Mouse (Mus musculus) brain, embryonic 18.5 days (tissue): ENCODE results near the gene Capzb.

Source experiments
- DNase-seq: peaks from one replicate; pipeline ENCODE4 v3.0.0-alpha.2; 2012; ENCODE audit warnings: low read depth, low spot score

Capzb gene

DNA sequence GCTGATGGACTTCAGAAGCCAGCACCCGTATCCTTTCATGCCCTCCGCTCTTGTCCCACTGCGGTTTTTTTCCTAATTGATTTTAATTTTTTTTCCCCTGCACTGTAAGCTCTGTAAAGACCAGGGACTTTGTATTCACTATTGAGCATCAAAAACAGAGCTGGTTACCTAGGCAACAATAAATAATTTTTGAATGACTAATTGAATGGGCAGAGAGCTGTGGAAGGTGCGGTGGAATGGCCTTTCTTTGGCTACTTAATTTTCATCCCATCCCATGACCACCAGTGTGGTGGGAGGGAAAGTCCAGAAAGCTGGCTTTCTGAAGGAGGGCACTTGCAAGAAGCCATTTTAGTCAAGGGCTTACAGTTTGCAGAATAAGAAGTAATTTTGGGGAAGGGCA is 41.6 kb downstream of the Capzb start:
- no peak for DNase-seq

DNA sequence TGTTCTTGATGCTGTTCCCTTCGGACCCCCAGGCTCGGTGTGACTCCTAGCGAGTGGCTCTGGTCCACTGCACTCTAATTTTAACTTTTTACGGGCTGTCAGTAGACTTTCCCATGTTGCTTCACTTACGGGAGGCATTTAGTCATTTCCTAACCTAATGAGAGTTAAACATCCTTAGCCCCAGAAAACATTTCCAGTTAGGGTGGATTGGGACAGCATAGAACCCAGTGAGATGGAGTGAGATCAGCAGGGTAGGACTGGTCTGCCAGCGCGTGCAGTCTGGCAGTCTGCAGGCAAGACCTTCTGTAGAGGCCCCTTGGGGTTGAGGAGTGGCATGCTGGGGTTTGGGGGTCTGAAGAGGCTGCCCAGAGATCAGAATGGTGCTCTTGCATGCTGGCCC is 42.9 kb downstream of the Capzb start:
- no peak for DNase-seq

DNA sequence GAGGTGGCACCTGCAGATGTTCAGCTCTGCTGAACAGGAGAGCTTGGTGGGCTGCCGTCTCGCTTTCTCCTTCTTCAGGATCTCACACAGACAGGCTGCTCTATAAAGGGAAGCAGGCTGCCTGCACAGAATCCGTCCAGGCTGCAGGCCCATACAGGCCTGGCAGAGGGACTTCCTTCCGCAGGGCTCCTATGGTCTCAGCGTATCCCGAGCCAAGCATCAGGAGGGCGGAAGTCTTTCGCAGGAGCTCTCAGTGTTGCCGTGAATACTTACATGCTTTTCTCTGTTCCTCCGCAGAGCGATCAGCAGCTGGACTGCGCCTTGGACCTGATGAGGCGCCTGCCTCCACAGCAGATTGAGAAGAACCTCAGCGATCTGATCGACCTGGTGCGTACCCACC is 45.9 kb downstream of the Capzb start:
- no peak for DNase-seq

DNA sequence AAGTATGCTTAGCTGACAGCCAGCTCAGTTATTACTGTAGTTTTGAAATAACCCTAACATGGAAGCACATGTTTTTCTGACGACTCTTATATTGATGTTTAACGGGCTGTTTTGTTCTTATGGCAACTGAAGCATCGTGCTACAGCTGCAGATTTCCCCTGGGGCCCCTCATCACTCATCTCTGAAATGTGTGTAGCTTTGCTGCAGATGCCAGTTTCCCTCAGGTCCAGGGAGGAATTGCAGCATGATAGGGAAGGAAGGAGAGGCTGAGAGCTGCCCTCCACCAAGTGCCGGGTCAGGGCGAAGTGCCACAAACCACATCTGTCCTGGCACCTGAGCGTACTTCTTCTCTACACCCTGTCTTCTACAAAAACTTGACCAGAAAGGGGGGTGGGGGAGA is 47.6 kb downstream of the Capzb start:
- no peak for DNase-seq

- DNase-seq = no peak
Observed at GRCm38 (mm10) chr4:139241678-139242606, 49.2 kb downstream of the Capzb start.

DNA sequence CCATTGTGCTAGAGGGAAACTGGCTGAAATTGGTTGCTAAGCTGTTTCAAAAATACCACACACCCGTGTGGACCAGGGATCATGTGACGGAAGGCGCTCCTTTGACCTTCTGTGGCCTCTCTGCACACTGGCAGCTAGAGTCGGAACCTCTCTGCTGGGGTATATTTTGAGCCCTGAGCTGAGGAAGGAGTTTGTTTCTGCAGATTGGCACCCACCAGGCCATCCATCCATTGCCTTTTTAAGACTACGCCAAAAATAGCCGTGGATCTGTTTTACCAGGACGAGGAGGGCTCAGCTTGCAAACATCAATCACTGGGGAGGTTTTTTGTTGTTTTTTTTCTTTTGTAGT is 49.9 kb downstream of the Capzb start:
- DNase-seq = no peak

DNA sequence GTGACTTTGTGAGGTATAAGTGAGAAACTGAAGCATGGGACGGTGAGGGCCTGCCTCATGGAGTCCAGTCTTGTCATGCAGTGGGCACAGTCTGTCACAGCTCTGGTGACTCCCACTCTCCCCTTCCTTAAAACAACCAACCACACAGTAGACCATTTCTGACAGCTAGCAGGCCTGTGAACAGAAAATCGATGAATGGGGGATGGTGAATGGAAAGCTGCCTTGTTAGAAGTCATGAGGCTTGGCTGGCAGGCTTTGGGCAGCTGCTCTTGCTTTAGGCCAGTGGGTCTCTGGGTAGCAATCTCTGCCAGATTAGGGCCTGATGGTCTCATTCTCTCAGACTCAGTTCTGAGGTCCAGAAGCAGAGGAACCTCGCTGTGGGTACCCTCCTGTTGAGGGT is 51.5 kb downstream of the Capzb start:
- DNase-seq = no peak

DNA sequence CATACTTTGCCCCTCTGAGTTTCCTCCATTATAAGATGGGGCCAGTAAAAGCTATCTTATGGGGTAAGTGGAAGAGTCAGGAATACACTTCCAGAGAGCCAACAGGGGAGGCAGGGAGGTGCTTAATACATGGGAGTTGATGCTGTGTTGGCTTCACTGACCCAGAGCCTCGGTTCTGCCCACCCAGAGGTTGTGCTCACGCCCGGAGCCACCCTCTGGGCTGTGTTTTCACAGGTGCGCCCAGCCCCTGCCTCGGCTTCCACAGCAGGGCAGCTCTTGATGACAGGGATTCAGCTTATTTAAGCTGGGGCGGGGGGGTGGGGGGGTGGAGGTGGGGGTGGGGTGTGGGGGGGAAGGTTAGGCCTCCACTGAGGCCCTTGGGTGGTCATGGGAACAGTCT is 52.1 kb downstream of the Capzb start:
- no peak for DNase-seq

- no peak for DNase-seq
Observed at GRCm38 (mm10) chr4:139245534-139245933, 52.8 kb downstream of the Capzb start.

DNA sequence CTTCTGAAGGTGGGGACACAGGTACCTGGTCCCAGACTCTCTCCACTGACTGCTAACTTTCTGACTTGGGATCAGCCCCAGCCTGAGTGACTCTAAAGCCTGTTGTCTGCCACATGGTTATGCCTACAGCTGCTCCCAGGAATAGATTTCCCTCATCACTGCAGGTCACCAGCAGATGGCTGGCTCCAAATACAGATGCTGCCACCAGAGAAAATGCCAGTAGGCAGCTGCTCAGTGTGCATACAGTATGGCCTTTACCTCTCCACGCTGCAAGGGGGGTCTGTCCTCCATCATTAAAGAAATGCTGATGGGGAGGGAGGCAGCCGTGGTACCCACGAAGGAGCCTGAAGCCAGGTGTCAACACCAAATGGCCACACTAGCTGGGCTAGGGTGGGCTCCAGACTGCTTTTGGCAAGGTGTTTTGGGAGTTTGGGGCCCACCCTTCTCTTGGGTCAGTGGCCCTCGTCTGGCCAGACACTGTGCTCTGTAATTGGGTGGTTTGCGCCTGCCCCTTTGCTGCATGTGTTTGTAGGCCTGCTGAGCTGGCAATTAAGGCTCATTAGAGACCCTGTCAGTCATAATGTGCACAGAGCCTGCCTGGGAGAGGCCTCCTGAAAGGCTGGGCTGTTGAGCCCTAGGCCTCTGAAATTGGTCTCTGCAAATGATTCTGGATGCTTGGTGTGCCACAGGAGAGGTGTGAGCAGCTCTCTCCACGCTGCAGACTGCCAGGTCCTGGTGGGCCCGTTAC is 53.6 kb downstream of the Capzb start:
- no peak for DNase-seq

DNA sequence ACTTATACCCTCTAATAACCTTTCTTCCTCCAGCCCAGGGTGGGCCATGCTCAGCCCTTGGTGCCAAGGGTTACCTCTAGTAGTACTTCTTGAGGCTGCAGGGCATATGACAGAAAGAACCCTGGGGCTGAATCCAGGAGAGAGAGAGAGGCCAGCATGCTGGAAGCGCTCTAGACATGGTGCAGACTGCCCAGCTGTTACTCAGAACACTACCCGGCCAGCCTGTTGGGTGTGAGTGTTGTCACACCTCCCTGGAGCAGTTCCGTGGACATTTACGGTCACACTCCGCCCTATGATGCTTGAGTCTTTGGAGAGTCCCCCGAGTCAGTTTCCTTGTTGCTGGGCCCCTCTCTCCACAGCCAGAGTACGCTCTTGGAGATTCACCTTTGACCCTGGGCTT is 55.3 kb downstream of the Capzb start:
- DNase-seq = no peak

DNA sequence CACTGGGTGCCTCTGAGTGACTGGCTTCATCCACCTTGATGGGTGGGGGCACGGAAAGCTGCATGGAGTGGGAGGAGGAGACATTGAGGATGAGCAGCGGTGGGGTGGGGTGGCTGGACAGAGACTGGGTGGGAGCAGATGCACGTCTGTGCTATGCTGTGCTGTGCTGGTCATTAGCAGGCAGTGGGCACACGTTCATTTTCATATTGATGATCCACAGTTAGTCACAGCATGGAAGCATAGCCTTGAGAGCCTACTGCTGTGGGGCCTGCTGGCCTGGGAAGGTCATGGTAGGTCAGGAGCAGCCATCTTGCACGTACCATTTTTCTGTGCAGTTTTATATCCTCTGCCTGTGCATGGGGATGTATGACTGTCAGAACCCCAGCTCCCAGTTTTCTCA is 56.0 kb downstream of the Capzb start:
- no peak for DNase-seq

DNA sequence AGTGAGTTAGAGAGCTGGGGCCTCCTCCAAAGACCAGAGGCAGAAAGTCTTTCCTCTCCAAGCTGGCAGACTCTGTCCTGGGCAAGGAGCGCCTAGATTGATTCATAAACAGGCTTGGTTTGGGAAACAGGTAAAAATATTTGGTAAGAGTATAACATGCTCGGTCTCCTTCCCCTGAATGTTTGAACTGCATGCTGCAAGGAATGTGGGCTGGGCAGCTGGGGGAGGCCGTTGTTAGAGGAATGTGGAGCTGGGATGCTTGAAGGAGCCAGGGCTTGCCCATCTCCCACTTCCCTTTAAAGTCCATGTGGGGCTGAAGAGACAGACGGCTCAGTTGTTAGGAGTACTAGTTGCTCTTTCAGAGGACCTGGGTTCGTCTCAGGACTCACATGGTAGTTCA is 57.3 kb downstream of the Capzb start:
- DNase-seq = no peak

GRCm38 (mm10) chr4:139250886-139251285 is 58.2 kb downstream of the Capzb start:
- no peak for DNase-seq

GRCm38 (mm10) chr4:139252051-139252760 is 59.5 kb downstream of the Capzb start:
- no peak for DNase-seq

DNA sequence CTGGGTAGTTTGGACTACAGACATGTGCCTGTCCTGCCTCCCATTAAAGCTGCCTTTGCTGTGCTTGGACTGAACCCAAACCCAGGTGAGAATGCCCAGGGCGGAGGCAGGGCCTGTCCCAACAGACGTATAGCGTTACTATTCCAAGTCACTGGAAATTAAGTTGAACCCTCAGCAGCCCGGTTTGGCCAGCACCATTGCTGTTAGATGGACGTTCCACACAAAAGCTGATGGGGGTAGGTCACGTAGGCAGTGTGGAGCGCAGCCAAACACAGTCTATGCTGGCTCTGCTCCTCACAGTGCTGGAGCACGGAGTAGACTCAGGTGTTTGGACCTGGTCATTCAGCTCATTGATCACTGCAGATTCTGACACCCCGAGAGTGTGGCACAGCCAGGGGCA is 60.5 kb downstream of the Capzb start:
- no peak for DNase-seq

- no peak for DNase-seq
Observed at GRCm38 (mm10) chr4:139256146-139256545, 63.4 kb downstream of the Capzb start.

DNA sequence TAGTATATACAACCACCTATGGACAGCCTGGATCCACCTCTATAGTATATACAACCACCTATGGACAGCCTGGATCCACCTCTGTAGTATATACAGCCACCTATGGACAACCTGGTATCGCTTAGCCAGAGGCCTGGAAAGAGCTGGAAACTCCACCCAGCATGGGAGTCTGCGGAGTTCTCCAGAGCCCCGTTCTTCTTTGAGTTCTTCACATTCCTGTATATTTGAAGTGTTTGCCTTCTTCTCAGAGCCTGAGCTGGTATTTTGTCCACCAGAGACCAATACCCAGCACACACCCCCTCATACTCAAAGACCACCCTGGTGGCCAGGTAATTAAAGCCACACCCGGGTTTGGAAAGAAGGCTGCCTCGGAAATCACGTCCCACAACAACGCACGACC is 64.0 kb downstream of the Capzb start:
- DNase-seq = no peak

DNA sequence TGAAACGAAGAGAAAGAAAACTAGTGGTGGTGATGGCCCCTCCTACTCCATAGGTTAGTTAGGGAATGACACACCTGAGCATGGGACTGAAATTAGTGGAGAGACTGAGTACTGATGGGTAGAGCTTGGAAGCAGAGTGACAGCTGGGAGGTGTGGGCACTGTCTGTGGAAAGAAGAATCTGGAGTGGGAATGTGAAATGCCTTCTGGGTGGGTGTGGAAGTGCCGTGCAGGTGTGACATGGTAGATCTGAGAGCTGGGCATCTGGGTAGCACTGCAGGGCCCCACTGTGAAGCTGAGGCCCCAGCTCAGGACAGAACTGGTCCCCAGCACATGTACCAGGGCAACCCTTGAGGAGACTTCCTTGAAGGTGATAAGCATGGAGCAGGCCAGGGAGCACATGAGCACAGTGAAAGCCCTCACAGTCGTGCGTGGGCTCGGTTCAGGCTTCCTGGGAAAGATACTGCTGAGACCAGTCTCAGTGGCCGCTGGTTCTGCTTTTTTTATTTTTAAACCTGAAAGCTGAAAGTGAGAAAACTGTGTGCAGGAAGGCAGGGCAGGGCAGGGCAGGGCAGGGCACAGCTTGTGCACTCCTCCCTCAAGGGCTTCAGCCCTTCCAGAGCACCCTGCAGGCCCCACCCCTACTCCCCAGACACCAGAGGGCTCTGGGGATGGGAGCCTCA is 66.1 kb downstream of the Capzb start:
- DNase-seq = no peak

DNA sequence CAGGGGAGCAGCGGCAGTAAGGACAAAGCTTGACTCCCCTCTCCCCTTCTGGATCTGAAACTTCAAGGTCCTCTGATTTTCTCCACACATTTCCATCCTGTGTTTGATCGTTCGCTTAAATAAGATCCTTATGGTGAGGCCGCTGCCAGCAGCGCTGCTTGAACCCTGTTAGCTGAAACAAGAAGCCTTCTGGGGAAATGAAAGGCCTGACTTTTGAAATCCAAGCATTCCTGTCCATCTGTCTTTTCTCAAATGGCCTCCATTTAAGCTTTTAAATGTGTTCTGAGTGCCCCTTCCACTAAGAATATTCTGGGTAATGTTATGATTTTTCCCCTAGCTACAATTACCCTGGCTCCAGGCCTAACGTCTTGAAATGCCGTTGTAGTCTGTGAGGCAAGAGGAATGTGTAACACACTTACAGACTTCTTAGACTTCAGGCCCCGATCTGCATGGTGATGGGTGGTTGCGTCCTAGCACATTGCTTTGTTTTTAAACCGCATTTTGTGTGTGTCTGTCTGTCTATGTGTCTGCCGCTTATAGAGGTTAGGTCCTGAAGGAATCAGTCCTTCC is 66.7 kb downstream of the Capzb start:
- DNase-seq = no peak

DNA sequence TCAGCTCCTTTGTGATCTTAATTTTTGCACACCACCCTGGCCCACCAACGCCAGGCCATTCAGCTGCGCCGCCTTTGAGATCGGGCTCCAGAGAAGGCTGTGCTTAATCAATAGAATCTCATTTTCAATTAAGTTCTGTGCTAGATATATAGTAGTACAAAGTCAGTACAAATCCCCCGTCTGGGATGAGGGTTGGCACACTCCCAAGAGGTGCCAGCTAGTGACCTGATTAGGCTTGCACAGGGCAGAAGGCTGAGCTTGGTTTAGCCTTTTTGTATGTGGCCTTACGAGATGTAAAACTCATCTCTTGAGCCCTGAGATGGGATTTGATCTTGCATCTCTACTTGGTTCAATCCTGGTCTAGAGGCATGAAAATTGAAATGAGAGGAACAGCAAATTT is 70.3 kb downstream of the Capzb start:
- no peak for DNase-seq
